Mouse (Mus musculus) R1 (cell line): Measurements from ENCODE around the gene Mfap5.
A peak's percentile ranks its signal among the peaks of the same experiment; 100 is the strongest.
"Not testable (repeated sequence)": the region's sequence is repeated elsewhere in the genome, so short reads cannot be mapped to it uniquely, and the experiment has no call there.

Experiments
- DNase-seq: peaks from one replicate; pipeline ENCODE4 v3.0.0-alpha.2; 2018; ENCODE audit warnings: low read depth, low spot score

Mfap5 gene

DNA sequence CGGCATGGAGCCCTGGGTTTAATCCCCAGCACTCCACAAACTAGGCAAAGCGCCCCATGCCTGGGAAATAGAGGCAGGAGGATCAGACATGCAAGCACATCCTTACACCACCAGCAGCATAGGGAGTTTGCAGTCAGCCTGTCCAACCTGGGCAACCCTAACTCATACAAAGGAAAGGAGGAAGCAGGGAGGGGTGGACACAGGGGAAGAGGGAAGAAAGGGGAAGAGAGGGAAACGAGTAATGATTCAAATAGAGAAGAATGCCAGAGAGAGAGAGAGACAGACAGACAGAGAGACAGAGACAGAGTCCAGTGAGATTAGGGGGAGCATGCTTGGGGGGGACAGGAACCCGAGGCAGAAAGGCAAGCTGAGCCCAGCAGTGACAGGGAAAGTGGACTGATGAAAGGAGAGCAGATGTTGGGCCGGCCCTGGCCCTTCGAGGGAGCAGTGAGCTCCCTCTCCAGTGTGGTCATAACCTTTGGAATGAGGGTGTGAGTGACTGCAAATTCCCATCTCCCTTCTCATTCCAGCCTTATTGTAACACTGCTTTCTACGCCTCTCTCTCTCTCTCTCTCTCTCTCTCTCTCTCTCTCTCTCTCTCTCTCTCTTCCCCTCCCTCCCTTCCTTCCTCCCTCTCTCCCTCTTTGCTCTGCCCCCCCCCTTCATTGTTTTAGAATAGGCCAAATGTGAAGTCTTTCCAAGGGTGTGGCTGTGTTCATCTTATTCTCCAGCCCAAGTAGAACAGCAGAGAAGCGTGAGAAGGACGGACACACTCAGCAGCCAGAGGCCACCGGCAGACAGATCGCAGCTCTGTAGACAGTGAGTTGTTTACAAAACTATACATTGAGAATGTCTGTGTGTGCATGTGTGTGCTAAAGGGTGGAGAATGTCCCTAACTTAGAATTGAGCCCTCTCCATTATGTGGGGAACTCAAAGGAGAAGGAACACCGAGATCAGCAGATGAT, 7.6 kb downstream of the Mfap5 start:
- DNase-seq = peak; percentile 12

DNA sequence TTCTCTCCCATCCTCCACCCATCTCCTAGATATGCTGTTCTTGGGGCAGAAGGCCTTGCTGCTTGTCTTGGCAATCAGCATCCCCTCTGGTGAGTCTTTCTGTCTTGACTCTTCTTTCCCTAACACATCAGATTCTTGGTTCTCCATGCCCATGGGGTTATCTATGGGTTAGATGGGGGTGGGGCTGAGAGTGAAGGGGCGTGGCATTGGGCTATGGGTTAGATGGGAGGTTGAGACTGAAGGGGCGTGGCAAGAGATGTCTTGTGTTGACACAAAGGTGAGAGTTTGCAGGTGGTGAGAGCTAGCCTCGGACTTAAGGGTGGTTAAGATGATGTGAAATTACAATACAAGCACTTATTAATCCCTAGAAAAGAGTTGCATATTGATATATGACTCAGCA, 8.7 kb downstream of the Mfap5 start:
- DNase-seq = peak; percentile 74

DNA sequence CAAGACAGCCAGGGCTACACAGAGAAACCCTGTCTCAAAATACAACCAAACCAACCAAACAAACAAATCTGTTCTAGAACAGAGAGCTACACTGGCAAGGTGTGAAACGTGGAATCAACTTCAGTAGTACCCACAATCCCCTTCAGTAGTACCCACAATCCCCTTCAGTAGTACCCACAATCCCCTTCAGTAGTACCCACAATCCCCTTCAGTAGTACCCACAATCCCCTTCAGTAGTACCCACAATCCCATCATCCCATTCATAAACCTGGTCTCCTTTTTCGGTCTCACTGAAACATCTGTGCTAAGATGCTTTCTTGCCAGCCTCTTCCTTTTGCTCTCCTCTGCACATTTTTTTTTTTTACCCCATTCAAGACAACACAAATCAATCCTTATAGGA, 10.1 kb downstream of the Mfap5 start:
- not testable (repeated sequence) for DNase-seq

DNA sequence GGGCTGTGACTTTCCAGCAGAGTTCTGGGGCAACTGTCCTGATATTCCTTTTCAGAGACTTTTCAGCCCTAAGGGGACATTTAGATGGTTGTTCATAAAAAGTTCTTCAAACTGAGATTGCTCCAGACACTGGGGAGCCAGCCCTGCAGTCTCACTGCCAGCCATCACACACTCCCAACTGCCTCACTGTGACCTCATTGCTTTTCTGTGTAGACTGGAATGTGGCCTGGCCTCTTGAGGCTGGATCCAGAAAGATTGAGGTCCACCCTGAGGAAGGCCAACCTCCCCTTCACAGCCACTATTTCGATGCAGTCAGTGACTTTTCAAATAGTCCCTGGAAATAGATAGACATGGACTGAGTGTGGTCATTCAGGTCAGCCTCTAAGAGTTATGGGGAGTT, 12.0 kb downstream of the Mfap5 start:
- DNase-seq = no peak

DNA sequence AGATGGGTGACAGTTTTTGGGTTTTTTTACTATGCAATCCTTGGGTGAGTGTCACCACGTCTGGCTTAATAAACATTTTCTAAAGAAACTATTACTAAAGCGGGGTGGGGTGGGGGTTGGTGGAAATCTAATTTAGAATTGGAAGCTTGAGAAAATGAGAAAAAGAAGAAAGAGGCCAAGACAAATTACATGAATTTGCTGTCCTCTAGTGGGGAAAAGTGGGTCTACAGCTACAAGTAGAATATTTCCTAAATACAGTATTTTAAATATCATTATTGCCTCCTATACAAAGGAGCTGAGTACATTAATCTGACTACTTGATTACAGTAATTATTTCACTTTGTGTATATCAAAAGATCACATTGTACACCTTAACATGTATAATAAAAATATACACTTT, 13.7 kb downstream of the Mfap5 start:
- DNase-seq = no peak

DNA sequence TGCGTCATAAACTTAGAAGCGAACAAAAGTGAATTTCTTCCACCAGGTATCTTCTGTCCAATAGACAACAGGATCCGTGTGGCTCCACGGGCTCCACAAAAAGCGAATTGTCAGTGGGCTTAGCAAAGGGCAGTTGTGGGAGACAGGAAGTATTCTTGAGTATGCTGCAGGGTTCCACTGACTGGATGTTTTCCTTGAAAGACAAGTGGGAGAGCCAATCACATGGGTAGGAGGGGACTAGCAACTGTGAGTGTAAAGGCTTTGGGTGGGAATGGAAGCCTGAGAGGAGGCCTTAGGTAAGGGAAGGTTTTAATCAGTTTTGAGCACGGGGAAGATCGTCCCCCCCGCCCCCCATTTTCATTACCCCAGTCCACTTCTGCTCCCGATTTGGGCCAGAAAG, 16.9 kb downstream of the Mfap5 start:
- peak; percentile 98 for DNase-seq

DNA sequence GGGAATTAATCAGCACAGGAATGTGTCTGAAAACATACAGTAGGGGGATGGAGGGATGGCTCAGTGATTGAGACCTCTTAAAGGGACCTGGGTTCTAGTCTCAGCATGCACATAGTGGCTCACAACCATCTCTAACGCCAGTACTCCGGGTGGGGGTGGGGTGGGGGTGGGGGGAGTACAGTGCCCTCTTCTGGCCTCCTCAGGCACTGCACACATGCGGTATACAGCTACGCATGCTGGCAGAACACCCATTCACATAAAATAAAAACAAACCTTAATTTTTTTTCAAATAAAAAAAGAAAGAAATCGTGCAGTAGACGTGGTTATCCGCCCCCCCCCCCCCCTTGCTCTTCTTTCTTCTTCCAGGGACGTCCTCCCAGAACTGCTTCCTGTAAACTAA, 17.6 kb downstream of the Mfap5 start:
- DNase-seq = peak; percentile 42

DNA sequence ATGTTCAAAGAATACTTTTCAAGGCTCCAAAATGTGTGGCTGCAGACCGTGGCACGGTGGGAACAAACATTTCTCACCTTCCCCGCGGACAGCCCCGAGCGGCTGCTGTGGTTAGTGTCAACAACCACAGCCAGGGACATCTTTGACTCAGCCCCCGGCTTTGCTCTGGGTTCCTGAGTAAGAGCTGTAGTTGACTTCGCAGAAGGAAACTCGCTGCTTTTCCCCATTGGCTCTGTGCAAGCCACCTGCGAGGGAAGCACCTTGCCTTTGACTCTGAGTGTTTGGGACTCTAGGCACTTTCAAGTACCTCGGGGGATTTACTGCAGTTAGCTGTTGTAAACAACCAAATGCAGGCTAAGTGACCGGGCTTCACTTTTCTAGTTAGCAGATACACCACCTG, 22.0 kb downstream of the Mfap5 start:
- DNase-seq = peak; percentile 18

DNA sequence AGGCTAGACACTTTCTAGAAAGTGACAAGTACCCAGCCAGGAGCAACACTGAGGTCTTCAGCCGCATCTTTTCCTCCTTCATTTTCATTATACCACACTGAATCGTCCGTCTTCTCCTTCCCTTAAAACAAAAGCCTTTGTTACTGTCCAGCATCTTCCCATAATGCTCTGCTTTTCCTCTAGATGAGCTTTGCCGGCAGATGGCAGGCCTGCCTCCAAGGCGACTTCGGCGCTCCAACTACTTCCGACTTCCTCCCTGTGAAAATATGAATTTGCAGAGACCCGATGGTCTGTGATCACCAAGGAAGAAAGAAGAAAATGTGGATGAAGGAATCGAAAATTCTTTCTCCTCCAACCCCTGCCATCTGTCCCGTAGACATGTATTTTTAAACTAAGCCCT, 22.5 kb downstream of the Mfap5 start:
- peak; percentile 57 for DNase-seq

DNA sequence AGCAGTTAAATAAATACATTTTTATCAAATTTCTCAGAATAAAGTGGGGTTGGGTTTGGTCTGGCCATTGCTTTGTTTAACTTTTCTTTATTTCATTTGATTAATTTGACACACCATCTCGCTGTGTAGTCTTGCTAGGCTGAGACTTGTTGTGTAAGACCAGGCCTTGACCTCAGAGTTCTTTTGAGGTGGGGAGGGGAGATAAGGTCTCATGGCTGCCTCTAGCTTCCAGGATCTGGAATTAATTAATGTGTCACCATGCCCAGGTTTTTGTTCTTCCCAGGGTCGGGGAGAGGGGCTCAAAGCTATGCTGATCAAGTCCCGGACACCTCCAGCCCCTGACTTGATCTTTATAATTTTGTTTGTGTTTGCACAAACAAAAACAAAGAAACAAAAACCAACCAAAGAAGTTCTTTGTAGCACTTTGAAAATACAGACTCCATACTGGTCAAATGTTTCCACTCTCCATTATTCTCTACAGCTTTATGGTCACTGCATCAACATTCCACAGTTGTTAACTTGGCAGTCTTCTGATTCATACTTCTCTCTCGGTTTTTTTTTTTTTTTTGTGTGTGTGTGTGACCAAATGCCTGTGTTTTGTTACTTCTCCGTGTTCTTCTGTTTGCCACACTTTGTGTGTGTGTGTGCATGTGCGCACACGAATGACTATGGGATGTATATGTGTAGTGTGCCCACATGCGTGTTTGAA, 26.0 kb downstream of the Mfap5 start:
- DNase-seq = no peak

DNA sequence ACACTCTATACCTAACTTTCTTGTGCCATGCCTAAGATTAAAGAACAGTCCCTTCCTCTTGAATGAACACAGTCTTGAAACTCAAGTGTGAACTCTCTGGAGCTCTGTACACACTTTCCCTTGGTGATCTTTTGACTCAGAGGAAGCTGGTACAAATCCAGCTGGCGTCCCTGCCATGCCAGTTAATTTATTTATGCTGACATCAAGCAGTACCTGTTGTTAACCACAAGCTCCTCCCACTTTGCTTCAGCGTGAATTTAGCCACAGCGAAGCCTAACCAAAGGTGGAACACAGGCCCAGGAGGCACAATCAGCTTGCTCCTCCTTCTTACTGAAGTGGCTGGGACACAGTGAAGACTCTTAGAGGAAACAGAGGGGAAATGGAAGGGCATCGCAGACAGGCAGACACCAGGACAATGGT, 27.2 kb downstream of the Mfap5 start:
- DNase-seq = peak; percentile 91

DNA sequence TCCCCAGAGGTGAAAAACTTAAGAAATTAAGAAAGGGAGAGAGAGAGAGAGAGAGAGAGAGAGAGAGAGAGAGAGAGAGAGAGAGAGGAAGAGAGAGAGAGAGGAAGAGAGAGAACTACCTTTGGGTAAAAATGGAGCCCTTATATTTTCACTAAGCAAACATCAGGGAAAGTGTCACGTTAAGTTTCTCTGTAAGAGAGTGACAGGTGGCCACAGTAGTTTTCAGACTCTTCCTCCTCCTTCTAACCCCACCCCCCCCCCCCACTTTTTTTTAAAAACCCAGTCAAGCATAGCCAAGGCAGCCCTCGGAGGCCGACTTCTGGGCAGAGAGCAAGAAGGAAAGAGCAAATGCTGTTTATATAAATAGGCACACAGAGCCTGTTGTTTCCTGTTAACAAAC, 28.4 kb downstream of the Mfap5 start:
- no peak for DNase-seq

DNA sequence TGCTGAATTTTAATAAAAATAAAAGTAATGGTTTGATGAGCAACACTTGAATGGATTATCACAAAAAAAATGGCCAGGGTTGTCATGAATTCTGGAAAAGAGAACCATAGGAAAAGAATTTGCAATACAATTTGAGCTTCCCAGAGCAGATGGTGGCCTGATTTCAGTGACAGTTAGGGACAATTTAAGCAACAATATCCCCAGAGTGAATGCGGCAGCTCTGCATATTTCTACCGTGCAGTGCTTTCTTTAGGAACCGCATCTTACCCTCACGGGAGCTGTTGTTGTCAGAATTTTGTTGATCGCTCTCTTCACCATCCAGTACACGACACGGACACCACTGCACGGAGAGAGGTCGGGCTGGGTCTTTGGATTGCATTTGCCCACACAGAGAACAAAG, 33.9 kb downstream of the Mfap5 start:
- no peak for DNase-seq

DNA sequence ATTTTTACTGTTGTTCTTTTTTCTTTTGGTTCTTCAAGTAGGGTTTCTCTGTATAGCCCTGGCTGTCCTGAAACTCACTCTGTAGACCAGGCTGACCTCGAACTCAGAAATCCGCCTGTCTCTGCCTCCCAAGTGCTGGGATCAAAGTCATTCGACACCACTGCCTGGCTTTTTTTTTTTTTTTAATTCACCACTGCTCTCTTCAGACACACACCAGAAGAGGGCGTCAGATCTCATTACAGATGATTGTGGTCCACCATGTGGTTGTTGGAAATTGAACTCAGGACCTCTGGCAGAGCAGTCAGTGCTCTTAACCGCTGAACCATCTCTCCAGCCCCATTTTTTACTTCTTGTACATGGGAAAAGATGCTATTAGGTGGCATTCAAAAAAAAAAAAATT, 36.8 kb downstream of the Mfap5 start:
- DNase-seq = not testable (repeated sequence)

DNA sequence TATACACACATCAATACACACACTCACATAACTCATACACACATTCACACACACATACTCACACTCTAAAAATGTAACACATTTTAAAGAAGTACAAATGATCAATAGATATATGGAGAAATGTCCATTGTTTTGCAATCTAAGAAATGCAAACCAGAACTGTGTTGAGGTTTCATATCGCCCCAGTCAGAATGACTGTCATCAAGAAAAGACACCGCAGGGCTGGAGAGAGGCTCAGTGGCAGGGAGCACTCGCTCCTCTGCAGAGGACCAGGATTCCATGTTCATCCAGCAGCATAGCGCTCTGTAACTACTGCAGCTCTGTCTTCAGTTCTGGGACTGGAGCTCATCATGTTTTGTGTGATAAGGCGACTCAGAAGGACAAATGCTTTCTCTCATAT, 37.9 kb downstream of the Mfap5 start:
- DNase-seq = no peak

DNA sequence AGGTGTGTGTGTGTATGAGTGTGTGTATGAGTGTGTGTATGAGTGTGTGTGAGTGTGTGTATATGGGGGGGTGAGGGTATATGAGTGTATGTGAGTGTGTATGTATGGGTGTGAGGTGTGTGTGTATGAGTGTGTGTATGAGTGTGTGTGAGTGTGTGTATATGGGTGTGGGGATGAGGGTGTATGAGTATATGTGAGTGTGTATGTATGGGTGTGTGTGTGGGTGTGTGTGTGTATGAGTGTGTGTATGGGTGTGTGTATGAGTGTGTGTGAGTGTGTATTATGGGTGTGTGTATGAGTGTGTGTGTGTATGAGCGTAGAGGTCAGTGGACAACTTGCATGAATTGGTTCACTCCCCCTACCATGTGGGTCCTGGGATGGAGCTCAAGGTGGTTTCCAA, 39.0 kb downstream of the Mfap5 start:
- no peak for DNase-seq

DNA sequence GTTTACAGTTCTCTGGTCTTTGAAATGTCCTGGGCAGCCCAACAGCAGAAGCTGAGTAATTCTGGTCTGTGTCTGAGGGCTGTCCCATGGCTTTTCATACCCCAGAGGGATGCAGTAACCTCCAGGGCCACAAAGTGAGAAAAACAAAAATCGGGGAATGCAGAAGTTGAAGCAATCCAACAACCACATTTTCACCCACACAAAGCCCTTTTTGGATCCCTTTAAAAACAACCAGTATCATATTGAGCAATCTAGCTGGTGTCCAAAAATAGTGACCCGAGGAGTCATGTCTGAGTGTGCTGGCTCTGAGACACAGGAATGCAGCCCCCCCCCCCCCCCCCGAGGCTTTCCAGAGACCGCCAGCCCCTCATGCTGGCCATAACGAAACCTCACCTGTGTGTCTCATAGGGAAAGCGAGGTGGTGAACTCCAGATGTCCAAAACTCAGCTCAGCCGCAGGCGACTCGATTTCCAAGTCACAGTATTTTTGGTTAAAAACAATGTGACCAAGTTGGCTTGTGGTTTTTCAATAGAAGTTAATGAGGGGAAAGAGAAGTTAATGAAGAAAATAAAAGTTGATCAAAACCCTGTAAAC, 39.7 kb downstream of the Mfap5 start:
- no peak for DNase-seq

DNA sequence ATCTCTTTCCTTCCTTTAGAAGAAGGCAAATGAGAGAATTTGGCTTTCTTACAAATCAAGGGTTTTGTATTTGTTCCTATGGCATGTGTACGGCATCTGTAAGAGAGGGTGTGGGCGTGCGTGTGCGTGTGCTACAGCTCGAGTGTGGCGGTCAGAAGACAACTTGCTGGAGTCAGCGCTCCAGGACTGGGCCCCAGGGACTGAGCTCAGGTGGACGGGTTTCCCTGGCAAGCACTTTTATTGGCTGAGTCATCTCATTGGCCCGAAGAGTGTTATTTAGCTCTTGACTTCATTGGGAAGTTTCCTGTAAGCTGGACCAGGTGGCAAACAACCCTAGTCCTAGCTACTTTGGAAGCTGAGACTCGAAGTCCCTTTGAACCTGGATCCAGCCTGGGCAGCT, 40.3 kb downstream of the Mfap5 start:
- DNase-seq = no peak

DNA sequence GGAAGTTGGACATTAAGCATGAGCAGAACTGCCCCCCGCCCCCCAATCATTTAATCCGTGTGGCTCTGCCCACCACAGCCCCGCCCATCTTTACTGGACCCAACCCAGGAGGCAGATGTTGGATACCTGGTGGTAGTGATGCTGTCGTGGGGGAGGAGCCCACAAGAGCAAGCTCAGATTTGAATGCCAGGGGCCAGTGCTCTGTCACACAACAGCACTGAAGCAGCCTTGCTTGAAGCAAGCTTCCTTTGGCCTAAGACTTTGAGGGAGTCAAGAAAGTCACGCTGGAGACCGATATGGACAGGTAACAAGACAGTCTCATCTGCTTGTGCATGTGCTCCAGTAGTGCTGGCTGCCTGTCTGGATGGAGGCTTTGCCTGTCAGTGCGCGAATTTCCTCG, 48.0 kb downstream of the Mfap5 start, which contains the start of gene Aicda:
Gene Aicda, plus strand, starts transcription at position 196 of the 400 bp plus-strand sequence.
- no peak for DNase-seq

DNA sequence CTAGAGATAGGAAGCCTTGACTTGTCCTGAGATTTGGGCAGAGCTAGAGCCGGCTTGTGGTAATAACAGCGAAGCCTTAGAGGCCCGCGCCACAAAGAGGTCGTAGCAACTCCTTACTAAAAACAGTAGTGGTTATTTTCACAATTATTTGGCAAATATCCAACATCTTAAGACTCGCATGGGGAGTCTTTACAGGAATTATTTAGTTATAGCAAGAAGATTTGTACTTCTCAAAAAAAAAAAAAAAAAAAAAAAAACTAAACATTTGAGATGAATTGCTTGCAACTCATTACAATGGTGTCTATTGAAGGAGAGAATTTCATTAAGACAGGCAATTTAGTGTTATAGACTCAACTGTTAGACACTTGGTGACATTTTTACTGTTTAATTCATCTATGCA, 48.5 kb downstream of the Mfap5 start:
- DNase-seq = no peak

DNA sequence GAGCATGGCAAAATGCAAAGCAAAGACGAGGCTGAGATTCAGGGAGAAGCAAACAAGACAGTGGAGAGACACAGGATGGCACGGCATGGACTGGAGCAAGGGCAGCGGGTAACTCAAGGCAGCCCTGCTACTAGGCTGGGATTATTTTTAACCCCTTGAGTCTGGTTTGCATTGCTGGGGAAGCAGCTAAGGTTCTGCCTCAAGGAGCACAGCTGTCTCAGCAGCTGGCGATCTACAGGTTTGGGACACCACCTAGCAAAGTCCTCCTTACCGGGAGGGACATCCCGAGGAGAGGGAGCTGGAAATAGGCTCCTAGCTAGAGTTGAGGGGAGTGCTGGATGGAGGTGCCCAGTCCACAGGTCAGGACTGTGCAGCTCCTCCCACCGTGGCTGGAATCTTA, 49.6 kb downstream of the Mfap5 start:
- DNase-seq = no peak

DNA sequence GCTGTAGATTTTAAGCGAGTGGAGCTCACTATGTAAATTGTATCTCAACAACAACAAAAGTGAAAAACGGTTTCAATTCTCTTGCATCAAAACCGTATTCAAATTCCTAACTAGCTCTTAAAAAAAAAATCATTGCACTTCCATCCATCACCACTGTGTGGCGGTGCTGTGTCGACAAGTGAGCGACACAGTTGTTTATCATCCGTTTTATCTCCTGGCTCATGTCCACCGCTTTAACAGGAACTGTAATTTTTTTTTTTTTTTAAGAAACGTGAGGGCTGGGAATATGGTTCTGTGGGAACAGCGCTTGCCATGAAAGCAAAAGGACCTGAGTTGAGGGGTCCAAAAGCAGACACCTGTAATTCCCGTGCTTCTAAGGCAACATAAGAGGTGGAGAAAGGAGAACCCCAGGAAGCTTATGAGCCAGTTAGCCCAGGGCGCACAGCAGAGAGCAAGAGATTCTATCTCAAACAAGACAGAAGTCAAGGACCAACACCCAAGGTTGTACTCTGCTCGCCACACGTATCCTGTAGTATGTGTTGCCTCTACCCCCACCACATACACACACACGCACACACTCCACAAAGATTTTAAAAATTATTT, 51.4 kb downstream of the Mfap5 start:
- DNase-seq = peak; percentile 63
